Mouse (Mus musculus): Measurements from ENCODE around the gene Mthfr. TPM values are rescaled to one million over a fixed set of nuclear protein-coding genes. Genes with fewer than 3 reads are reported as not detected.

Mthfr gene
- total RNA-seq, 1 experiment, result 34.0 TPM

GRCm38 (mm10) chr4:148056801-148057200, 17.9 kb downstream of the Mthfr start:
- no peaks in the 10 kb centered on the region for H3K4me1 ChIP-seq (ENCODE audit: control insufficient read depth in 2 of 2, insufficient read depth in 2 of 2, low read length in 2 of 2, poor library complexity in 1 of 2)
- in situ Hi-C loops (cut with MboI; ENCODE audit: low sequenced_read_pairs in 2 of 2, unreplicated experiment in 2 of 2), result no loop called here
- TF ChIP-seq ZNF384 (IDR thresholded peaks at IDR 0.05; ENCODE audit: low read depth, low read length), result no peak
- no peak for TF ChIP-seq MAFK (IDR thresholded peaks at IDR 0.05; ENCODE audit: insufficient read depth, low read depth, low read length)
- no peak for TF ChIP-seq HCFC1 (IDR thresholded peaks at IDR 0.05; ENCODE audit: borderline replicate concordance, insufficient read depth, low read length)
- TF ChIP-seq CHD2 (IDR thresholded peaks at IDR 0.05; ENCODE audit: low read depth, low read length), result no peak
- TF ChIP-seq ZC3H11A (IDR thresholded peaks at IDR 0.05; ENCODE audit: borderline replicate concordance, low read depth, low read length), result no peak
- DNase-seq (ENCODE audit: low read depth, low spot score), result no peak
- no peak overlapping the region for H3K27ac ChIP-seq (ENCODE audit: insufficient read depth, low read depth, low read length, poor library complexity, severe bottlenecking)
- H3K36me3 ChIP-seq (ENCODE audit: control insufficient read depth, insufficient read depth, low read length, poor library complexity, severe bottlenecking), result peaks cover 49% of the 10 kb centered on the region
- H3K4me3 ChIP-seq (ENCODE audit: insufficient read depth in 1 of 2, low read depth in 1 of 2, low read length in 2 of 2, poor library complexity in 1 of 2, severe bottlenecking in 1 of 2), result no peak overlapping the region
- no peaks in the 10 kb centered on the region for H3K9me3 ChIP-seq (ENCODE audit: control insufficient read depth, insufficient read depth, low read depth, low read length)
- no peak overlapping the region for H3K9ac ChIP-seq (ENCODE audit: insufficient read depth, low read depth, low read length, poor library complexity, severe bottlenecking)

DNA sequence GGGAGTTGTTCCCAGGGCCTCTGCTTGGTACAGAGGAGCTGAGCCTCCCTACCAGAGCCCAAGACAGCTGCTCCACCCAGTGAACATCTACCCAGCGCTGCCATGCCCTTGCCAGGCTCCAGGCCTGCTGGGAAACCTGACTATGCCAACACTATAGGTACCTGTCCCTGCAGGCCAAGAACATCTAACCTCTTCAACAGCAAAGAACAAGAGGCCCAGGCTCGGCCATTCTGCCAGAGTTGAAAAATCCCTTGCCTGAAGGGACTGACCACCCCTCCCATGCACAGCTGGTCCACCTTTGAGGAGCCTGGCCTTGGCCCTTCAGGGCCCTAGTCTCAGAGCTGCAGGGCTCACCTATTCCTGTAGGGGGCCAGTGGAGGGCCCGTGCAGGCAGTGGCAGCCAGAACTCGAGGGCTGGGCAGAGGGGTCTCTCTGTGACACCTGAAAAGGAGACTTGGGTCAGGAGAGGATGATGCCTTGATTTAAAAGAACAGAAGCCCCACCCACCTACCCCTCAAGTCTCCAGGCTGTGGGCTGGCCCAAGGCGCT, 18.9 kb downstream of the Mthfr start:
- no peak for DNase-seq (ENCODE audit: low read depth, low spot score)
- TF ChIP-seq MAFK (IDR thresholded peaks at IDR 0.05; ENCODE audit: insufficient read depth, low read depth, low read length), result no peak
- no peak for TF ChIP-seq ZNF384 (IDR thresholded peaks at IDR 0.05; ENCODE audit: low read depth, low read length)
- TF ChIP-seq HCFC1 (IDR thresholded peaks at IDR 0.05; ENCODE audit: borderline replicate concordance, insufficient read depth, low read length), result no peak
- TF ChIP-seq CHD2 (IDR thresholded peaks at IDR 0.05; ENCODE audit: low read depth, low read length), result no peak
- no peak for TF ChIP-seq ZC3H11A (IDR thresholded peaks at IDR 0.05; ENCODE audit: borderline replicate concordance, low read depth, low read length)
- in situ Hi-C loops (cut with MboI; ENCODE audit: low sequenced_read_pairs in 2 of 2, unreplicated experiment in 2 of 2), result no loop called here
- Histone ChIP-seq H3K36me3 (ENCODE audit: control insufficient read depth, insufficient read depth, low read length, poor library complexity, severe bottlenecking) (peaks cover 41% of the 10 kb centered on the region), H3K27ac (ENCODE audit: insufficient read depth, low read depth, low read length, poor library complexity, severe bottlenecking) (no peak overlapping the region), H3K4me1 (ENCODE audit: control insufficient read depth in 2 of 2, insufficient read depth in 2 of 2, low read length in 2 of 2, poor library complexity in 1 of 2) (no peaks in the 10 kb centered on the region), H3K9ac (ENCODE audit: insufficient read depth, low read depth, low read length, poor library complexity, severe bottlenecking) (no peak overlapping the region), H3K4me3 (ENCODE audit: insufficient read depth in 1 of 2, low read depth in 1 of 2, low read length in 2 of 2, poor library complexity in 1 of 2, severe bottlenecking in 1 of 2) (no peak overlapping the region), H3K9me3 (ENCODE audit: control insufficient read depth, insufficient read depth, low read depth, low read length) (no peaks in the 10 kb centered on the region)

DNA sequence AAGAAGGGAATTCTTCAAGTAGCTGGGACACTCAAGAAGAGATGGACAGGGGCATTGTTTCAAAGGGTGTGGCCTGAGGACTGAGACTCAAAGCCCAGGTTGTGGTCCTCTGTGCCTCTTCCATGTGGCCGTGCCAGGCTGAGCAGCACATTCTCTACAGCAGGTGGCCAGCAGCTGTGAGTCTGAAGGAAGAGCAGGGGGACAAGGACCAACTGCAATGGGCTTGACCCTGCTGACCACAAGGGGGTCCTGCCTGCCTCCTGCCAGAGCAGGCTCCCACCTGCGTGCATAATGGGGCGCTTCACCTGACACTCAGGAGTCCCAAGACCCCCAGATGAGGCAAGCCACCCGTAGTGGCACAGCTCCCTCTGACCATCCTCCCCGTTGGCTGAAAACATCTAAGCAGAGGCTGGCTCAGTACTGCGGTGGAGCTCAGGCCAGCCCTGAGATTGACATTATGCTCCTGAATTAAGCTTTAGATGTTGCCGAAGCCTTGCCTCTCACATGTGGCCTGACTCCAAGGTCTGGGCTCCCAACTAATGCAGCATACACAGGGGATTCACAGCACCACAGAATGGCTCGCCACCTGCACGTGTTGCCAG, 19.4 kb downstream of the Mthfr start:
- Histone ChIP-seq H3K9ac (ENCODE audit: insufficient read depth, low read depth, low read length, poor library complexity, severe bottlenecking) (no peak overlapping the region), H3K27ac (ENCODE audit: insufficient read depth, low read depth, low read length, poor library complexity, severe bottlenecking) (no peak overlapping the region), H3K9me3 (ENCODE audit: control insufficient read depth, insufficient read depth, low read depth, low read length) (no peaks in the 10 kb centered on the region), H3K36me3 (ENCODE audit: control insufficient read depth, insufficient read depth, low read length, poor library complexity, severe bottlenecking) (peaks cover 36% of the 10 kb centered on the region), H3K4me1 (ENCODE audit: control insufficient read depth in 2 of 2, insufficient read depth in 2 of 2, low read length in 2 of 2, poor library complexity in 1 of 2) (no peaks in the 10 kb centered on the region), H3K4me3 (ENCODE audit: insufficient read depth in 1 of 2, low read depth in 1 of 2, low read length in 2 of 2, poor library complexity in 1 of 2, severe bottlenecking in 1 of 2) (no peak overlapping the region)
- in situ Hi-C loops (cut with MboI; ENCODE audit: low sequenced_read_pairs in 2 of 2, unreplicated experiment in 2 of 2), result no loop called here
- DNase-seq (ENCODE audit: low read depth, low spot score), result no peak
- TF ChIP-seq HCFC1 (IDR thresholded peaks at IDR 0.05; ENCODE audit: borderline replicate concordance, insufficient read depth, low read length) (no peak), CHD2 (IDR thresholded peaks at IDR 0.05; ENCODE audit: low read depth, low read length) (no peak), ZC3H11A (IDR thresholded peaks at IDR 0.05; ENCODE audit: borderline replicate concordance, low read depth, low read length) (no peak), ZNF384 (IDR thresholded peaks at IDR 0.05; ENCODE audit: low read depth, low read length) (no peak), MAFK (IDR thresholded peaks at IDR 0.05; ENCODE audit: insufficient read depth, low read depth, low read length) (no peak)

DNA sequence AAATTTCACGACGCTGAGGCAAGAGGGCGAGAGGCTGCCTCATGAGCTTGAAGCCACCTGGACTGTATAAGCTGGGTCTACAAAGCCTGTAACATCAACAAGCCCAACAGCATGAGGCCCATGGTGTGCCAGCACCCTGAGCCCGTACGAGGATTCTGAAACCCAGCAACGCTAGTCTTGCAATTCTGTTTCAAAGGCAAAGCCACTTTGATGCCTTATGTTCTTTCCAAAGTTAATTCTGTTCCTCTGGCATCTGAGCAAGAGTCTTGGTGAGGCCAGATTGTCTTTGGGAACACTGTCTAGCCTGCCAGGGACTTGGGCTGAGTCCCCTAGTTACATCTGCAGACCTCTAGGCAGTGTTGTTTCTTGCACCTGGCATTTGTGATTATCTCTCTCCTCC, 20.1 kb downstream of the Mthfr start:
- DNase-seq (ENCODE audit: low read depth, low spot score), result no peak
- H3K36me3 ChIP-seq (ENCODE audit: control insufficient read depth, insufficient read depth, low read length, poor library complexity, severe bottlenecking), result peaks cover 32% of the 10 kb centered on the region
- in situ Hi-C loops (cut with MboI; ENCODE audit: low sequenced_read_pairs in 2 of 2, unreplicated experiment in 2 of 2), result no loop called here

More for the DNA sequence above, 20.1 kb downstream of the Mthfr start:
- Histone ChIP-seq H3K9ac (ENCODE audit: insufficient read depth, low read depth, low read length, poor library complexity, severe bottlenecking) (no peak overlapping the region), H3K4me1 (ENCODE audit: control insufficient read depth in 2 of 2, insufficient read depth in 2 of 2, low read length in 2 of 2, poor library complexity in 1 of 2) (no peaks in the 10 kb centered on the region), H3K27ac (ENCODE audit: insufficient read depth, low read depth, low read length, poor library complexity, severe bottlenecking) (no peak overlapping the region), H3K4me3 (ENCODE audit: insufficient read depth in 1 of 2, low read depth in 1 of 2, low read length in 2 of 2, poor library complexity in 1 of 2, severe bottlenecking in 1 of 2) (no peak overlapping the region), H3K9me3 (ENCODE audit: control insufficient read depth, insufficient read depth, low read depth, low read length) (no peaks in the 10 kb centered on the region)
- no peak for TF ChIP-seq HCFC1 (IDR thresholded peaks at IDR 0.05; ENCODE audit: borderline replicate concordance, insufficient read depth, low read length)
- TF ChIP-seq ZC3H11A (IDR thresholded peaks at IDR 0.05; ENCODE audit: borderline replicate concordance, low read depth, low read length), result no peak
- no peak for TF ChIP-seq CHD2 (IDR thresholded peaks at IDR 0.05; ENCODE audit: low read depth, low read length)
- TF ChIP-seq MAFK (IDR thresholded peaks at IDR 0.05; ENCODE audit: insufficient read depth, low read depth, low read length), result no peak
- no peak for TF ChIP-seq ZNF384 (IDR thresholded peaks at IDR 0.05; ENCODE audit: low read depth, low read length)

All from ES-E14 (cell line).